ENCODE assay signal across 9 mouse cellular contexts in the genomic region with DNA sequence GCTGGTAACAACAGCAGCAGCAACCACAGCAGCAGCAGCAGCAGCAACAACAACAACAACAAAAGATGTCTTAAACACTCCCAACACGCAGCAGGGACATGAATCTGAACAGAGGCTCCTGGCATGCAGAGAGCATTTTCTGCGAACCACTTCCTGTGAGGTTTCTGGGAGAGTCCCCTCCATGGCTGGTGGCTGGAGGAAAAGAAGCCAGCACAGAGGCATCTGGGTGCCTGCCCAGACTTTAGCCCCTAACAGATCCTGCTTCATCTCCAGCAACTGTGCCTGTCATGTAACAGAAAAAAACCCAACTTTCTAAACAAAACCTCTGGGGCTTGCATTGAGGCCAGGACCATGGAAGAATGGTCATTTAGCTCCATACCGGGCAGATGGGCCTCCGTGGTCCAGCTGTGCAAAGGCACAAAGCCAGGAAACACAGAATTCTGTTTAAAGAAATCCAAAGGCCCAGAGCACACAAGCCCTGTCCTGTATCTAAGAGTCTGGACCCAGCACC. TPM values are rescaled to one million over a fixed set of nuclear protein-coding genes. Genes with fewer than 3 reads are reported as not detected.
DNase-seq lines count a peak whose midpoint lies in the region; ATAC-seq lines count a peak whose summit lies in the region.
"Had no signal": no experiment of that assay in that cellular context is flagged by ENCODE, and none has a peak within 500 bp of the region (broad histone marks: within the 10 kb centered on the region; RNA-seq: fewer than 3 reads in every experiment).

No protein-coding gene starts in this region.

- 71% methylated on average over 4 of the region's 4 CpGs for WGBS in hindbrain, embryonic 10.5 days
- 56% methylated on average over 4 of the region's 4 CpGs for WGBS in hindbrain, embryonic 11.5 days
- 41% methylated on average over 4 of the region's 4 CpGs for WGBS in limb, embryonic 15.5 days

- intact Hi-C loops in heart, postnatal 14 days (cut with DNase I) = loop anchor here (2.0 kb wide), 1 partner anchor 31 kb away; no protein-coding TSS in a partner anchor

- DNase-seq in hindbrain, embryonic 10.5 days (ENCODE audit: low spot score) = no peak
- DNase-seq in hindbrain, embryonic 11.5 days (ENCODE audit: low spot score) = no peak
- peak; percentile 68 to 70 for DNase-seq in heart, postnatal 14 days
- no peak for DNase-seq in natural killer cell, adult 2 months (ENCODE audit: low spot score in 2 of 2)
- DNase-seq in spleen, postnatal 14 days (ENCODE audit: low spot score in 2 of 2) = no peak
- no peak for DNase-seq in retina, embryonic 14.5 days (ENCODE audit: low spot score)

- no peak overlapping the region for H3K4me3 ChIP-seq in hindbrain, embryonic 10.5 days
- H3K4me3 ChIP-seq in hindbrain, embryonic 11.5 days (ENCODE audit: low read depth, low read length) = no peak overlapping the region
- no peak overlapping the region for H3K4me3 ChIP-seq in limb, embryonic 15.5 days
- H3K4me3 ChIP-seq: neural tube, embryonic 12.5 days had no signal

- no peaks in the 10 kb centered on the region for H3K27me3 ChIP-seq in hindbrain, embryonic 10.5 days (ENCODE audit: insufficient read depth, poor library complexity, severe bottlenecking)
- H3K27me3 ChIP-seq in hindbrain, embryonic 11.5 days (ENCODE audit: control insufficient read depth, insufficient read depth, low read length) = no peaks in the 10 kb centered on the region
- no peaks in the 10 kb centered on the region for H3K27me3 ChIP-seq in limb, embryonic 15.5 days
- H3K27me3 ChIP-seq: neural tube, embryonic 12.5 days had no signal

- no peak overlapping the region for H3K9ac ChIP-seq in hindbrain, embryonic 11.5 days (ENCODE audit: low read depth, low read length)
- no peak overlapping the region for H3K9ac ChIP-seq in limb, embryonic 15.5 days
- H3K9ac ChIP-seq: neural tube, embryonic 12.5 days had no signal

- H3K9me3 ChIP-seq in hindbrain, embryonic 10.5 days = no peaks in the 10 kb centered on the region
- H3K9me3 ChIP-seq in hindbrain, embryonic 11.5 days (ENCODE audit: control insufficient read depth, low read length) = no peaks in the 10 kb centered on the region
- H3K9me3 ChIP-seq in limb, embryonic 15.5 days = no peaks in the 10 kb centered on the region
- H3K9me3 ChIP-seq: neural tube, embryonic 12.5 days had no signal

- H3K36me3 ChIP-seq in hindbrain, embryonic 10.5 days = no peaks in the 10 kb centered on the region
- H3K36me3 ChIP-seq in hindbrain, embryonic 11.5 days (ENCODE audit: control insufficient read depth, insufficient read depth, low read length) = no peaks in the 10 kb centered on the region
- H3K36me3 ChIP-seq in limb, embryonic 15.5 days = no peaks in the 10 kb centered on the region
- H3K36me3 ChIP-seq: neural tube, embryonic 12.5 days had no signal

- H3K4me2 ChIP-seq in hindbrain, embryonic 11.5 days (replicated peaks; ENCODE audit: low read depth, low read length) = no peak overlapping the region
- H3K4me2 ChIP-seq in limb, embryonic 15.5 days = no peak overlapping the region
- H3K4me2 ChIP-seq: neural tube, embryonic 12.5 days had no signal

- peaks cover 60% of the 10 kb centered on the region for H3K4me1 ChIP-seq in hindbrain, embryonic 10.5 days (replicated peaks)
- H3K4me1 ChIP-seq in hindbrain, embryonic 11.5 days (replicated peaks; ENCODE audit: control insufficient read depth, insufficient read depth, low read length) = no peaks in the 10 kb centered on the region
- H3K4me1 ChIP-seq in limb, embryonic 15.5 days = peaks cover 51% of the 10 kb centered on the region

- no peak for ATAC-seq in hindbrain, embryonic 11.5 days (ENCODE audit: low FRiP score)
- peak; percentile 40; the same call in 1 of the 2 replicates for ATAC-seq in common myeloid progenitor, adult 5-6 weeks (replicated peaks; ENCODE audit: low read depth, poor library complexity, severe bottlenecking)
- no peak for ATAC-seq in limb, embryonic 15.5 days (ENCODE audit: insufficient number of reproducible peaks, low FRiP score, low TSS enrichment, low read depth)

- H3K27ac ChIP-seq in hindbrain, embryonic 10.5 days = peak overlapping the region; percentile 66
- H3K27ac ChIP-seq in hindbrain, embryonic 11.5 days (ENCODE audit: low read depth, low read length) = no peak overlapping the region
- peak overlapping the region; percentile 12 for H3K27ac ChIP-seq in limb, embryonic 15.5 days
- H3K27ac ChIP-seq: neural tube, embryonic 12.5 days had no signal

RNA-seq across cellular contexts. Expression of gene Col4a2, which starts 34.4 kb away (rescaled TPM):
- 51.1 and 52.9 TPM in 2 replicates for polyA plus RNA-seq in hindbrain, embryonic 10.5 days (2016; fragmentation: Nextera tagmentation; extraction: Ambion mirVana)
- polyA plus RNA-seq in hindbrain, embryonic 11.5 days (2014; fragmentation: Nextera tagmentation; extraction: Ambion mirVana) = 26.2 and 29.9 TPM in 2 replicates
- 0.34 and 2.3 TPM in 2 replicates for total RNA-seq in common myeloid progenitor, adult 5-6 weeks (2017)
- 100 to 1,000 TPM; 570 to 571 TPM for total RNA-seq in heart, postnatal 14 days (2021)
- 77.4 and 83.3 TPM in 2 replicates for polyA plus RNA-seq in limb, embryonic 15.5 days (2015; fragmentation: Nextera tagmentation; extraction: Ambion mirVana)

RNA-seq across cellular contexts. Expression of gene Col4a1, which starts 34.5 kb away (rescaled TPM):
- polyA plus RNA-seq in hindbrain, embryonic 10.5 days (2016; fragmentation: Nextera tagmentation; extraction: Ambion mirVana) = 122 and 123 TPM in 2 replicates
- polyA plus RNA-seq in hindbrain, embryonic 11.5 days (2014; fragmentation: Nextera tagmentation; extraction: Ambion mirVana) = 91.8 and 94.2 TPM in 2 replicates
- 2.4 and 3.6 TPM in 2 replicates for total RNA-seq in common myeloid progenitor, adult 5-6 weeks (2017)
- 1,000 to 10,000 TPM; 1,046 to 1,073 TPM for total RNA-seq in heart, postnatal 14 days (2021)
- polyA plus RNA-seq in limb, embryonic 15.5 days (2015; fragmentation: Nextera tagmentation; extraction: Ambion mirVana) = 172 and 209 TPM in 2 replicates

Comparison
In these comparisons a context has a peak if more than half of its experiments do, and no peak if none do; other contexts are left out.
1. DNase-seq: peak in heart, postnatal 14 days (2 of 2); none in hindbrain, embryonic 10.5 days (single experiment), hindbrain, embryonic 11.5 days (single experiment), natural killer cell, adult 2 months (0 of 2), spleen, postnatal 14 days (0 of 2) and retina, embryonic 14.5 days (single experiment).